Mouse (Mus musculus) urinary bladder, adult 2 months (tissue): ENCODE data around the gene Spata48. TPM values are rescaled to one million over a fixed set of nuclear protein-coding genes. Genes with fewer than 3 reads are reported as not detected.

Experiments used
- DNase-seq: peaks from one replicate; pipeline ENCODE4 v3.0.0; 2022; ENCODE audit warnings: low spot score
- polyA plus RNA-seq: library from polyadenylated mRNA; depleted of rRNA; stranded (reverse); fragments of >200 nt; gene quantifications from 2 replicates; pipeline ENCODE4 v1.2.3, GENCODE M21; 2012; rRNA removed

The Spata48 gene
- polyA plus RNA-seq, 1 experiment: not detected

DNA sequence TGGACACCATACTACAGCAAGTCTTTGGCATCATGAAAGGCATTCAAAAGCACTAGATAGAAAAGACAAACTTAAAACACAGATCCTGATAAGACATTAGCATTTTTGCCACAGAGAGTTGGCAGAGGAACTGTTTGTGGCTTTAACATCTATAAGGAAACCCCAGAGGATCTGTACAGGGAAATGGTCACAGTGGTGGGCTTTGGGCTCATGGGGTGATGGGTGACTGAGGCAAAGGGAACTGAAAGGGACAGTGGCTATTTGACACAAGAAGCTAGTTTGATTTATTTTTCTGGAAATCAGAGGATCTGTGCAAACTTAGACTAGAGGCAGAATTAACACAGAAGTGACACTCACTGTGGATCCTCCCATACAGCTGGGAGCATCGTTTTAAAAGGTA is 74.4 kb downstream of the Spata48 start:
- DNase-seq: no peak

DNA sequence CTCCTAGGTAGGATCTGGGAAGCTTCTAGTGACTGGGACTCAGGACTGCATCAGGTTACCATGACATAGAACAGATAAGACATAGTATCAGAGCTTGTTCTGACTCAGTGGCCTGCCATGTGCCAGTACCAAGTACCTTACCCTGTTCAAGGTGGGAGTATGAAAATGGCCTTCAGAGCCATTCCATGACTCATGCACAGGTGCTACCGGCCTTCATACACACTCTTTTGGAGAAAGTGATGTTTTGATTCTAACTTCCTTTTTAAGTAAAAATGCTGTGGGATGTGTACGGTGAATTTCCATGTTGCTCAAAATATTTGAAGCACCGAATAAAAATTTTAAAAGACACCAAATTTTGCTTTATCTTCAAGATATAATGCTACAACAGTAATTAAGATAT is 84.1 kb downstream of the Spata48 start:
- DNase-seq: no peak

DNA sequence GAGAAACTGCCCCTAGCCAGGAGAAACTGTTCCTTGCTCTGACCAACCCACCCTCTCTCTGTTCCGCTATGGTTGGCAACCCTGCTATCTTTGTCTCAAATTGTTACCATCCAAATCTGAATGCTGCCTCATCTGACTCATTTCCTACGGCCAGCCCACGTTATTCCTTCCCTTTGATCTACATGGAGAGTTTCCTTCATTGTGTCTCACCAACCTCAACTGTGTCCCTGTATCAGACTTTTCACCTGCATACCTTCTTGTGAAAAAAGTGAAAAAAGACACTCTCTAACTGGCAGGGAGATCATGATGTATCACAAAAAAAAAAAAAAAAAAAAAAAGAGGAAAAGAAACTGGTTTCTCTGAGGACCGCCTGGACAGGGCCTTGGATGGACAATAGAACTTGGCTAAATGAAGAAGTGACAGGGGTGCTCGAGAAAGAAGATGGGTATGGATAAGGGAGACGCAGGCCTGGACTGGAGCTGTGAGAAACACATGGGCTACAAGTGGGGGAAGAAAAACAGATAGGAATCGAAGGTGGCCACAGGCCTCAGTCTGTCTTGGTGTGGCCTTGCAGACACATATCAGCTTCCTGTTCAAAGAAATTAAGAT is 85.1 kb downstream of the Spata48 start:
- DNase-seq: no peak

DNA sequence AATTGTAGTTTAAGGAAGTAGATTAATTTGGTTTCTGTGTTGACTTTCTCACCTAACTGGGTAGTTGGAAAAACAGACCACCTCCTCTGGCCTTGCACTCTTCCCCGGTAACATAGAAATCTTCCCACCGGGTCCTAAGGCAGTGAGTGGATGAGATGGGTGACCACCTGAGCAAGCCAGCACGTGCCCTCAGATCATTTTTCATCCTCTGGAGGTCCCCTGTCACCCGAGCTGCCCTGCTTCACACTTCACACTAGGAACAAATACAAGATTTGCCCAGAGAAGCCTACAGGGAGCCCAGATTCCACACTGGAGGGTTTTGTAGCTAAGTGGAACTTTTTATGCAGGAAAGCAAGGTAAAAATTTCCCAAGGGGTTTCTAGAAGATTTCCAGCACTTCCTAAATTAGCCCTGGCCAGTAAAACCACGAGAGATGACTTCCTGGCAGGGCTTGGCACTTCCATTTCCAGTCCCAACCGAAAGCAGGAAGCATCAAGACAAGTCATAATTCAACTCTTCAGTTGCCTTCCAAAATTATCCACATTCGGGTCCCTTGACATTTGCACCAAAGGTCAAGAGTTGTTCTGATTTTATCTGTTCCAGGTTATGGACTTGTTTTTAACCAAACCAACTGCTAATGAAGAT is 85.8 kb downstream of the Spata48 start:
- no peak for DNase-seq

GRCm38 (mm10) chr11:11555563-11555962 is 93.7 kb downstream of the Spata48 start:
- no peak for DNase-seq

- DNase-seq: no peak
Observed at GRCm38 (mm10) chr11:11556186-11556585, 94.3 kb downstream of the Spata48 start.

DNA sequence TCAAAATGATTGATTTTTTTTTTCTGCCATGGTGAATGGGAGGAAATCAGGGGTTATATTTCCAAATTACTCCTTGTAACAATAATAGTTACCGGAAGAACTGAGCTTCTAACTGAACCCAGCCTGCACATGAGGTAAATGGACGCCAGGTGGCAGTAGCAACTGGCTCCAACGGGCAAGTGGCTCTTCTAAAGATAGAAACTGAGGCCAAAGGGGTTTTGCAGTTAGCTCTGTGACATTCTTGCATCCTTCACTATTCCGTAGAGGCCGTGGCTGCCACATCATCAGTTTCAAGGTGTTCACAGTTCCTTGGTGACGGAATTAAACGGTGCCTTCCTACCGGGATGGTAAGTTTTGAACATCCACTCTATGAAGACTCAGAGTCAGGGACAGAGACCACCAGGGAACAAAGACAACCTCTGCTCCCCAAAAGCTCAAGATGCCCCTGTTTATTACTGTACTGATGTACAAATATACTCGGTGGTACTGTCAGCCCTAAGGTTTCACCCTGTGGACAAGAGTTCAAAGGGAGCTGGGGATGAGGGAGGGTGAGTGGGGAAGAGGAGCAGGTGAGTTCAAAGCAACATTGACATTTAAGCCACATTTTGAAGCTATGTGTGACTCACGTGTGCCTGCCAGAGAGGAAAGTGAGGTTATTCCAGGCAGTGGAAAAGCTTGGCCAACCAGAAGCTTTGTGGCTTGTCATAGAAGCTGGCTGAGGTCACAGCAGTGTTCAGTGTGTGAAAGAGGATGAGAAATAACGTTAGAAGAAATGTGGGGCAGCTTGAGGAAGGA is 95.5 kb downstream of the Spata48 start:
- no peak for DNase-seq

GRCm38 (mm10) chr11:11558662-11559061 is 96.8 kb downstream of the Spata48 start:
- no peak for DNase-seq

DNA sequence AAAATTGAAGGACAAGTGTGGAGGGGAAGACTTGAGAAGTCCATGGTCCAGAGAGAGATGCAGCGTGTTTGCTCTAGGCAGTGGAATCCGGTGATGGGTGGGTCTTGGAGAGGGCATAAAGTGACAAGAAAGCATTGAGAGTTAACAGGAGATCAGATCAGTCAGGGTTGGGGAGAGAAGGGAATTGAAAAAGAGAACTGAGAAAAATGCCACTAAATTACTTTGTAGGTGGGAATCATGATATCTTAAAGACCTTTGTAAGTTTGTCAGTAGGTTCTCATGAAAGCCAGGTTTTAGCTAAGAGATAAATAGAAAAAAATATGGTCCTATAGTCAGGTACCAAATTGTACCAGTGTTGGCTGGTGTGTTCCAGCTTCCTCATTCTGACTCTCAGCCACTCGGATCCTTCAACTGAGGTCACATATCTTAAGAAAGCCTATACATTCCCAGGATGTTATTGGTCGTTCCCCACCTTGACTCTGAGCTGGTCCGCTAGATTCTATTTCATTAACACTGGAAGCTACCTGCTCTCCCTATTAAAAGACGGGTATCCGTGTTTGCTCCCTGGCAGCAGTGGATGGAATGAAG is 97.3 kb downstream of the Spata48 start:
- no peak for DNase-seq

DNA sequence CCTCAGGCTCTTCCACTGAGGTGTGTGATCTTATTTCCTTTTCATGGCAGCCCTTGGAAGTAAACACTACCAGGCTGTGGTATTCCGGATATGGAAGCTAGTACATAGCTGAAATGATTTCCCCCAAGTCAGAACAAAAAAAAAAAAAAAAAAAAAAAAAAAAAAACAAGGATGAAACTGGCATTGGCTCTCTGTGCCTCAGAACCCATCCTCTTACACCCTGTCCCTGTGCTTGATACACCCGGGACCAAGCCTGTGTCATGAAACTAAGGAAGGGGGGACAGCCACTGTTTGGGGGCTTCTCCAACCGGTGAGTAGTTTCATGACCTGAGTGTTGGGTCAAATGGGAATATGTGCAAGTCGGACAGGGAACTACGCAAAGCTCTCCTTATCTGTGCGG is 99.2 kb downstream of the Spata48 start:
- DNase-seq: no peak

- DNase-seq: no peak
Observed at GRCm38 (mm10) chr11:11564266-11565044, 102.6 kb downstream of the Spata48 start.

Other genes starting within 250 kb of the Spata48 start
- 0.29 and 0.31 TPM in 2 replicates for gene Zpbp, start 314 bp downstream of the Spata48 start, polyA plus RNA-seq
- gene 4930512M02Rik, start 165.7 kb downstream of the Spata48 start, polyA plus RNA-seq: not detected in 2 replicates
- 3.5 and 3.9 TPM in 2 replicates for gene Ikzf1, start 222.9 kb downstream of the Spata48 start, polyA plus RNA-seq